Mouse (Mus musculus) liver, embryonic 14.5 days (tissue): ENCODE data around the gene Gm37240. TPM values are rescaled to one million over a fixed set of nuclear protein-coding genes. Genes with fewer than 3 reads are reported as not detected.
A peak's percentile ranks its signal among the peaks of the same experiment; 100 is the strongest.

Experiments
- ATAC-seq: fragments of 200-750 bp; cut with Nextera tagmentation; 2 replicates; pipeline ENCODE4 v1.8.0; 2017; ENCODE audit warnings: moderate number of reproducible peaks, mild to moderate bottlenecking, moderate library complexity; ENCODE audit not compliant: insufficient read depth
- DNase-seq, 3 experiments: peaks; one replicate each; pipeline ENCODE4 v3.0.0-alpha.2; 2012 to 2013; ENCODE audit warnings: low read depth in 3 of 3, low spot score in 3 of 3
- H3K27ac ChIP-seq: fragments of 300-500 bp; sonication (generic); 2 replicates; pipeline ENCODE4 v1.5.1; 2014; ENCODE audit warnings: moderate library complexity, mild to moderate bottlenecking, control low read depth, inconsistent platforms
- H3K27me3 ChIP-seq: fragments of 300-500 bp; sonication (generic); 2 replicates; pipeline ENCODE4 v1.6.1; 2014; ENCODE audit warnings: mild to moderate bottlenecking, low read length, moderate library complexity; ENCODE audit not compliant: control insufficient read depth, insufficient read depth
- H3K36me3 ChIP-seq: fragments of 300-500 bp; sonication (generic); replicated peaks from 2 replicates; pipeline ENCODE4 v1.6.1; 2014; ENCODE audit warnings: low read depth; ENCODE audit not compliant: control insufficient read depth, insufficient read depth
- H3K4me1 ChIP-seq, 2 experiments: fragments of 200-500 bp in 1 of 2; fragments of 300-500 bp in 1 of 2; sonication (generic) in 1 of 2; replicated peaks; 2 replicates each; pipeline ENCODE4 v1.6.1; 2012 to 2014; ENCODE audit warnings: antibody characterized with exemption in 1 of 2, inconsistent platforms in 1 of 2, low read length in 1 of 2; ENCODE audit not compliant: control insufficient read depth in 2 of 2, insufficient read depth in 2 of 2
- H3K4me2 ChIP-seq: fragments of 300-500 bp; sonication (generic); 2 replicates; pipeline ENCODE4 v1.6.1; 2014; ENCODE audit warnings: low read depth, mild to moderate bottlenecking, control low read depth, moderate library complexity
- H3K4me3 ChIP-seq, 2 experiments: fragments of 200-500 bp in 1 of 2; fragments of 300-500 bp in 1 of 2; sonication (generic) in 1 of 2; 2 replicates each; pipeline ENCODE4 v1.5.1; 2012 to 2014; ENCODE audit warnings: low read depth in 2 of 2, low read length in 2 of 2, mild to moderate bottlenecking in 2 of 2, control low read depth in 1 of 2, inconsistent platforms in 1 of 2, moderate library complexity in 1 of 2; ENCODE audit not compliant: insufficient read depth in 1 of 2
- H3K9ac ChIP-seq: fragments of 300-500 bp; sonication (generic); replicated peaks from 2 replicates; pipeline ENCODE4 v1.6.1; 2014; ENCODE audit warnings: mild to moderate bottlenecking, control low read depth, moderate library complexity
- H3K9me3 ChIP-seq: fragments of 300-500 bp; sonication (generic); 2 replicates; pipeline ENCODE4 v1.6.1; 2016; ENCODE audit warnings: low read length, mixed read lengths; ENCODE audit not compliant: control insufficient read depth
- CTCF ChIP-seq: IDR thresholded peaks from 2 replicates; pipeline ENCODE4 v1.5.1; 2016; ENCODE audit warnings: antibody characterized with exemption, low read depth, control low read depth
- EP300 ChIP-seq: IDR thresholded peaks from 2 replicates; pipeline ENCODE4 v1.6.1; 2016; ENCODE audit warnings: antibody characterized with exemption, low read depth
- WGBS: fragments of 180-500 bp; shearing (Covaris S2); extraction: QIAGEN DNeasy Blood & Tissue Kit; methylation state at CpG from one replicate; pipeline ENCODE4 v1.1.7; 2014; ENCODE audit not compliant: insufficient replicate concordance; 5-methylcytosine and 5-hydroxymethylcytosine counted together
- polyA plus RNA-seq, 2 experiments: library from polyadenylated mRNA; depleted of rRNA in 1 of 2; stranded (reverse) in 1 of 2; unstranded in 1 of 2; fragments of >200 nt; fragmentation: Nextera tagmentation in 1 of 2; extraction: Ambion mirVana in 1 of 2; gene quantifications; 2 replicates each; pipeline versions ENCODE4 v1.2.1 to v1.2.3; 2012 to 2014

Gm37240 gene
- polyA plus RNA-seq, 2 experiments, result 0.03 to 0.30 TPM

- 12% methylated on average over 21 of the region's 21 CpGs for WGBS
- peaks cover 18% of the 10 kb centered on the region for H3K27me3 ChIP-seq
- TF ChIP-seq CTCF, result no peak
- no peak for TF ChIP-seq EP300
- ATAC-seq (no peak), DNase-seq (no peak)
- H3K36me3 ChIP-seq, result no peaks in the 10 kb centered on the region
- no peaks in the 10 kb centered on the region for H3K9me3 ChIP-seq
- peaks cover 0 to 4% of the 10 kb centered on the region in 2 experiments; a peak in 1 of 4 replicates for H3K4me1 ChIP-seq
- no peak overlapping the region for H3K4me3 ChIP-seq
- H3K4me2 ChIP-seq, result peak overlapping the region; percentile 41
- H3K27ac ChIP-seq, result no peak overlapping the region
- no peak overlapping the region for H3K9ac ChIP-seq
These were observed 1221.9 kb downstream of the Gm37240 start for GRCm38 (mm10) chr3:84665255-84666073.

GRCm38 (mm10) chr3:84664686-84665085 is 1222.6 kb downstream of the Gm37240 start:
- no peaks in the 10 kb centered on the region for H3K36me3 ChIP-seq
- H3K9me3 ChIP-seq, result no peaks in the 10 kb centered on the region
- H3K27me3 ChIP-seq, result peaks cover 18% of the 10 kb centered on the region
- H3K4me3 ChIP-seq, result no peak overlapping the region
- H3K4me2 ChIP-seq, result no peak overlapping the region
- WGBS, result 62% methylated on average over 8 of the region's 8 CpGs
- ATAC-seq (no peak), DNase-seq (no peak)
- H3K4me1 ChIP-seq, result peaks cover 0 to 4% of the 10 kb centered on the region in 2 experiments; a peak in 1 of 4 replicates
- no peak overlapping the region for H3K9ac ChIP-seq
- no peak for TF ChIP-seq CTCF
- H3K27ac ChIP-seq, result no peak overlapping the region

DNA sequence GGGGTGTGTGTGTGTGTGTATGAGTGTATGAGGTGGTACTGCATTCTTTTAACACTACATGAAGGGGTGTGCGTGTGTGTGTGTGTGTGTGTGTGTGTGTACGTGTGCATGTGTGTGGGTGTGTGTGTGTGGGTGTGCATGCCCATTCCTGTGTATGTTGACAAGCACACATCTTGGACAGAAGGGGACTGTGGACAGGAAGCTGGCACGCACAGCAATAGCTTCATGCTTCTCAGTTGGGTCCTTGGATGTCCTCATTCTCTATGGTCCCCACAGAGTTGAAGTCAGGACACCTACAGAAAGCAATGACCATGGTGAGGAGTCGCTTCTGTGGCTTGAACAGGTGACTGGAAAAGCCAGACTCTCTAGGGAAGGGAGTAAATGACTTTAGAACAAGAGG is 1223.5 kb downstream of the Gm37240 start:
- 67% methylated on average over 4 of the region's 4 CpGs for WGBS
- Histone ChIP-seq H3K4me3 (no peak overlapping the region), H3K27ac (no peak overlapping the region), H3K36me3 (no peaks in the 10 kb centered on the region), H3K27me3 (peaks cover 18% of the 10 kb centered on the region), H3K9ac (no peak overlapping the region), H3K4me1 (no peaks in the 10 kb centered on the region), H3K9me3 (no peaks in the 10 kb centered on the region), H3K4me2 (no peak overlapping the region)
- TF ChIP-seq CTCF (no peak), EP300 (no peak)
- ATAC-seq (no peak), DNase-seq (no peak)

DNA sequence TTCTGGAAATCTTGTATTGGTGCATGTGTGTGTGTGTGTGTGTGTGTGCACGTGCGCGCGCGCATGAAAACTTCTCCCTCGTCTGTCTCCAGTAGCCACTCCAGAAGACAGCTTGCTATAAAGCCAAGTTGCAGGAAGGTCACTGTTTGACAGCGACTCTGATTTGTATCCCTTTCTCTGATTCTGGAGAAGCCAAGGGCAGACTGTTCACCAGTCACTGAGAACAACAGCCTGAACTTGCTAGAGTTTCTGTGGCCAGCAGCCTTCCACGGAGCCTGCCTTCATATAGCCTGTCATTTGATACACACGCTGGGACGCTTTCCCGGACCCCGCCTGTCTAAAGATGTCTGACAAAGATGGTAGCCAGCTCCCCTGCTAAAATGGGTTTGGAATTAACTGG is 1224.2 kb downstream of the Gm37240 start:
- TF ChIP-seq CTCF (no peak), EP300 (no peak)
- WGBS, result 83% methylated on average over 12 of the region's 12 CpGs
- Histone ChIP-seq H3K27me3 (peaks cover 18% of the 10 kb centered on the region), H3K36me3 (no peaks in the 10 kb centered on the region), H3K4me3 (no peak overlapping the region), H3K9me3 (no peaks in the 10 kb centered on the region; the same call in 1 of the 2 replicates), H3K9ac (no peak overlapping the region), H3K27ac (no peak overlapping the region), H3K4me2 (no peak overlapping the region), H3K4me1 (no peaks in the 10 kb centered on the region)
- DNase-seq (no peak), ATAC-seq (no peak)

DNA sequence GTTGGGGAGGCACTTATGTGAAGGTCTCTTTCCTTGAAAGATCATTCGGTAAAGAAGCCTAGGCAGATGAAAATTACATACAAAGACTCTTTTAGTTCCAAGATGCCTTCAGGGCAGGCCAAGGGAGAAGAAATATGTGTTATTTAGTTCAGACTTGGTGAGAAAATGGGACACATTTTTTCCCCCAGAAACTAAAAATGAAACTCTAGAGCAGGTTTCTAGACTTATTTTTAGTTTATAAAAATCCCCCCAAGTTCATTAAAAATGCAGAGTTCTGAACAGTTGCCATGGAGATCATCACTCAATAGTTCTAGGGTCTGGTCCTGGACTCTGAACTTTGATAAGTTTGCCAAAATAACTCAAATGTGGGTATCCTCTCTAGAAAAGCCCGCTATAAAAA is 1226.9 kb downstream of the Gm37240 start:
- Histone ChIP-seq H3K4me3 (no peak overlapping the region), H3K4me2 (no peak overlapping the region), H3K9ac (no peak overlapping the region), H3K36me3 (no peaks in the 10 kb centered on the region), H3K27ac (no peak overlapping the region), H3K4me1 (0 out of 4 replicates have a peak, but pooled peaks cover 0 to 3% of the 10 kb centered on the region in 2 experiments), H3K27me3 (peaks cover 6% of the 10 kb centered on the region), H3K9me3 (no peaks in the 10 kb centered on the region; the same call in 1 of the 2 replicates)
- WGBS, result 80% methylated on average over 2 of the region's 2 CpGs
- DNase-seq, result no peak
- no peak for ATAC-seq
- TF ChIP-seq EP300 (no peak), CTCF (no peak)
